18 mouse cellular contexts compared by ENCODE assay signal in genomic region chr2:29381683-29382082, GRCm38 (mm10). TPM values are rescaled to one million over a fixed set of nuclear protein-coding genes. Genes with fewer than 3 reads are reported as not detected.
A peak's percentile ranks its signal among the peaks of the same experiment; 100 is the strongest.
DNase-seq lines count a peak whose midpoint lies in the region; ATAC-seq and TF ChIP-seq lines count a peak whose summit lies in the region.
"Had no signal": no experiment of that assay in that cellular context is flagged by ENCODE, and none has a peak within 500 bp of the region (broad histone marks: within the 10 kb centered on the region; RNA-seq: fewer than 3 reads in every experiment).

No protein-coding gene starts in this region.

- no peaks in the 10 kb centered on the region for H3K27me3 ChIP-seq in lung, embryonic 16.5 days (ENCODE audit: control insufficient read depth, insufficient read depth, low read depth, low read length)
- H3K27me3 ChIP-seq in forebrain, postnatal 0 days (ENCODE audit: insufficient read depth, low read length) = no peaks in the 10 kb centered on the region
- no peaks in the 10 kb centered on the region for H3K27me3 ChIP-seq in midbrain, embryonic 16.5 days (ENCODE audit: control insufficient read depth, insufficient read depth, low read depth, low read length)
- H3K27me3 ChIP-seq: embryonic facial prominence, embryonic 12.5 days; heart, embryonic 13.5 days; limb, embryonic 12.5 days had no signal

- H3K27ac ChIP-seq in lung, embryonic 16.5 days (ENCODE audit: low read length) = no peak overlapping the region
- peak overlapping the region; percentile 40; the same call in 1 of the 2 replicates for H3K27ac ChIP-seq in forebrain, postnatal 0 days (ENCODE audit: low read depth, low read length)
- H3K27ac ChIP-seq in midbrain, embryonic 16.5 days (ENCODE audit: low read length) = 0 out of 2 replicates have a peak overlapping the region, but pooled peaks have one; percentile 6
- H3K27ac ChIP-seq: embryonic facial prominence, embryonic 12.5 days; heart, embryonic 13.5 days; kidney, postnatal 0 days; limb, embryonic 12.5 days; liver, embryonic 14.5 days; neural tube, embryonic 12.5 days; stomach, postnatal 0 days had no signal

- H3K4me3 ChIP-seq in lung, embryonic 16.5 days (ENCODE audit: low read length) = no peak overlapping the region
- H3K4me3 ChIP-seq in forebrain, postnatal 0 days (ENCODE audit: low read depth, low read length) = no peak overlapping the region
- no peak overlapping the region for H3K4me3 ChIP-seq in midbrain, embryonic 16.5 days (ENCODE audit: low read depth, low read length)
- H3K4me3 ChIP-seq: embryonic facial prominence, embryonic 12.5 days; heart, embryonic 13.5 days; limb, embryonic 12.5 days; neural tube, embryonic 12.5 days had no signal

- no peak overlapping the region for H3K9ac ChIP-seq in lung, embryonic 16.5 days (ENCODE audit: low read length)
- H3K9ac ChIP-seq in forebrain, postnatal 0 days = no peak overlapping the region
- H3K9ac ChIP-seq in midbrain, embryonic 16.5 days (ENCODE audit: low read depth, low read length) = no peak overlapping the region
- H3K9ac ChIP-seq: embryonic facial prominence, embryonic 12.5 days; heart, embryonic 13.5 days; limb, embryonic 12.5 days; liver, embryonic 14.5 days; neural tube, embryonic 12.5 days had no signal

- TF ChIP-seq CTCF in forebrain, postnatal 0 days (IDR thresholded peaks at IDR 0.05; ENCODE audit: low read depth) = no peak

- peak; percentile 12 for DNase-seq in heart, postnatal 4 days
- no peak for DNase-seq in heart, postnatal 36 days
- DNase-seq in lung, postnatal 25 days (ENCODE audit: low spot score) = no peak
- peak; percentile 47 for DNase-seq in forebrain, postnatal 0 days
- no peak for DNase-seq in cerebellum, postnatal 14 days
- DNase-seq: cerebellum, adult 9-11 months; lung, postnatal 4 days; right cerebral cortex, postnatal 25 days had no signal

- no peaks in the 10 kb centered on the region for H3K36me3 ChIP-seq in lung, embryonic 16.5 days (ENCODE audit: control insufficient read depth, insufficient read depth, low read length)
- H3K36me3 ChIP-seq in forebrain, postnatal 0 days (ENCODE audit: insufficient read depth) = no peaks in the 10 kb centered on the region
- H3K36me3 ChIP-seq in midbrain, embryonic 16.5 days (ENCODE audit: control insufficient read depth, insufficient read depth, low read length) = no peaks in the 10 kb centered on the region
- H3K36me3 ChIP-seq: embryonic facial prominence, embryonic 12.5 days; heart, embryonic 13.5 days; limb, embryonic 12.5 days; neural tube, embryonic 12.5 days had no signal

- ATAC-seq in lung, embryonic 16.5 days (ENCODE audit: low read depth) = peak; percentile 67; the same call in 1 of the 2 replicates
- peak; percentile 68; the same call in 1 of the 2 replicates for ATAC-seq in forebrain, postnatal 0 days
- ATAC-seq in midbrain, embryonic 16.5 days = no peak
- ATAC-seq: intestine, postnatal 0 days had no signal

- WGBS in lung, embryonic 16.5 days = 19% methylated on average over 4 of the region's 4 CpGs
- WGBS in forebrain, postnatal 0 days = 11% methylated on average over 4 of the region's 4 CpGs
- WGBS in midbrain, embryonic 16.5 days = 10% methylated on average over 4 of the region's 4 CpGs

- H3K4me2 ChIP-seq in lung, embryonic 16.5 days (ENCODE audit: low read depth, low read length) = no peak overlapping the region
- no peak overlapping the region for H3K4me2 ChIP-seq in forebrain, postnatal 0 days (ENCODE audit: low read depth)
- H3K4me2 ChIP-seq in midbrain, embryonic 16.5 days (ENCODE audit: low read length) = no peak overlapping the region
- H3K4me2 ChIP-seq: embryonic facial prominence, embryonic 12.5 days; heart, embryonic 13.5 days; limb, embryonic 12.5 days; neural tube, embryonic 12.5 days had no signal

- intact Hi-C loops in heart, postnatal 36 days (cut with DNase I) = no loop called here

- no peaks in the 10 kb centered on the region for H3K9me3 ChIP-seq in lung, embryonic 16.5 days (ENCODE audit: control insufficient read depth, low read length)
- H3K9me3 ChIP-seq in forebrain, postnatal 0 days (ENCODE audit: low read length) = no peaks in the 10 kb centered on the region
- no peaks in the 10 kb centered on the region for H3K9me3 ChIP-seq in midbrain, embryonic 16.5 days (replicated peaks; ENCODE audit: control insufficient read depth, low read length, poor library complexity, severe bottlenecking)
- H3K9me3 ChIP-seq: embryonic facial prominence, embryonic 12.5 days; heart, embryonic 13.5 days; limb, embryonic 12.5 days; neural tube, embryonic 12.5 days had no signal

- H3K4me1 ChIP-seq in lung, embryonic 16.5 days (replicated peaks; ENCODE audit: control insufficient read depth, insufficient read depth, low read length) = no peaks in the 10 kb centered on the region
- H3K4me1 ChIP-seq in forebrain, postnatal 0 days (ENCODE audit: insufficient read depth) = no peaks in the 10 kb centered on the region; the same call in 1 of the 2 replicates
- H3K4me1 ChIP-seq in midbrain, embryonic 16.5 days (ENCODE audit: control insufficient read depth, insufficient read depth, low read length) = peaks cover 6% of the 10 kb centered on the region
- H3K4me1 ChIP-seq: embryonic facial prominence, embryonic 12.5 days had no signal

RNA-seq across cellular contexts. Expression of gene Med27, which starts 35.1 kb away (rescaled TPM):
- 10 to 100 TPM; 23.6 to 25.3 TPM for total RNA-seq in heart, postnatal 4 days (2021)
- total RNA-seq in heart, postnatal 36 days (2021) = 10 to 100 TPM; 15.8 to 16.1 TPM
- 45.0 and 45.7 TPM in 2 replicates for polyA plus RNA-seq in lung, embryonic 16.5 days (2015; fragmentation: Nextera tagmentation; extraction: Ambion mirVana)
- total RNA-seq in forebrain, postnatal 0 days (2014; rRNA removed) = 60.1 and 62.3 TPM in 2 replicates
- 71.2 and 76.0 TPM in 2 replicates for polyA plus RNA-seq in forebrain, postnatal 0 days (2015; fragmentation: Nextera tagmentation; extraction: Ambion mirVana)
- polyA plus RNA-seq in midbrain, embryonic 16.5 days (2015; fragmentation: Nextera tagmentation; extraction: Ambion mirVana) = 69.8 and 70.6 TPM in 2 replicates

Comparison
In these comparisons a context has a peak if more than half of its experiments do, and no peak if none do; other contexts are left out.
1. DNase-seq: peak in heart, postnatal 4 days (single experiment) and forebrain, postnatal 0 days (single experiment); none in heart, postnatal 36 days (0 of 2), lung, postnatal 25 days (single experiment) and cerebellum, postnatal 14 days (0 of 2).